Mouse (Mus musculus) liver, embryonic 14.5 days (tissue): Measurements from ENCODE around the gene Fam124a.

Experiments used
- CTCF ChIP-seq: IDR thresholded peaks from 2 replicates; pipeline ENCODE4 v1.5.1; 2016; ENCODE audit warnings: antibody characterized with exemption, low read depth, control low read depth
- EP300 ChIP-seq: IDR thresholded peaks from 2 replicates; pipeline ENCODE4 v1.6.1; 2016; ENCODE audit warnings: antibody characterized with exemption, low read depth

- TF ChIP-seq CTCF (no peak), EP300 (no peak)
Measured at GRCm38 (mm10) chr14:62637436-62638344, 82.2 kb downstream of the Fam124a start.
